Mouse (Mus musculus) cerebellum, adult 9-10 months (tissue): ENCODE measurements at regions not wholly inside any gene's neighbourhood (a gene's known extent, or its start where the extent isn't known, plus 50 kb on each side); places are given as distances from the start of the nearest gene placed in this dataset.

Experiments
- DNase-seq: peaks from one replicate; pipeline ENCODE4 v3.0.0; 2022

DNA sequence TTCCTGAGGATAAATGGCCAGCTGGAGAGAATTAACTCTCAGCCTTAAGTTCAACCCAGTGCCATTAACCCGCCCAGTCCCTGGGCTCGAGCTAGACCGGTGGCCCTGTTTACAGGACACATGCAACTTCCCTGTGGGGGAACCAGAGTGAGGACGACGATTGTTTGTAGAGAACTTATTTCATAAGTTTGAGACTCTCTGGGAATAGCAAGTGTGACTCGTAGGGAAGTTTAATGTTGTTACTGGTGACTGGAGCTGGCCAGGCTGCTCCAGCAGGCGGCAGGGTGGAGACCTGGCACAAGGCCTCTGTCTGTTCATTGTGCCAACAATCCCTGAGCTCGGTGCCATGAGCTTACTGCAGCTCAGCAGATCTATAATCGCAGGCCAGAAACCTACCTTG, 104.3 kb upstream of the Prickle1 start:
- DNase-seq, result peak; percentile 10

DNA sequence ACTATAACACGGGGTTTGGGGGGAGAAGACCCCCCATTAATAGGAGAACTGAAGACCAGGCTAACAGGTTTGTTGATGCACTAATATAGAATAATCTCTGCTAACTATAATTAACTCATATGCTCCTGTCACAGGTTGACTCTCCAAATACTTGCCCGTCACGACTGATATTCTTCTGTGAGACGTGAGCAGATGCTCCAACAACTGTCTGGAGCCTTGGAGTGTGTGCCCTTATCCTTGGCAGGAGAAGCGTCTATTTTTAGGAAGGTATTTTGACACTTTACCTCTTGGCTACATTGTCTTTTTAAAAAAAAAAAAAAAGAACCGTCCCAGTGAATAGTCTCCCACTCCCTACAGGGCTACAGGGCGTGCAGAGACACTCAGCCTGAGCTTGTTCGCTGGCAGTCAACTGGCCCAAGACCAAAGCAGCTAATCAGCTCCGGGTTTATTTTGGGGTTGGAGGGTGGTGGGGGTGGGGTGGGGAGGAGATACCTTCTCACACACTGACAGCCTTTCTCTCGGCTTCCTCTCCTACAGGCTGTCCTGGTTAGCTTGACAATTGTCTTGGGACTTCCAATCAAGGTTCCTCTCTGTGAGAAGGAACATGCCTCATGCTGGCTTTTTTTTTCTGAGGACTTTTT, 102.6 kb upstream of the Prickle1 start:
- DNase-seq, result no peak

- DNase-seq, result no peak
Observed at GRCm38 (mm10) chr15:93690717-93691116, 95.0 kb upstream of the Prickle1 start.

DNA sequence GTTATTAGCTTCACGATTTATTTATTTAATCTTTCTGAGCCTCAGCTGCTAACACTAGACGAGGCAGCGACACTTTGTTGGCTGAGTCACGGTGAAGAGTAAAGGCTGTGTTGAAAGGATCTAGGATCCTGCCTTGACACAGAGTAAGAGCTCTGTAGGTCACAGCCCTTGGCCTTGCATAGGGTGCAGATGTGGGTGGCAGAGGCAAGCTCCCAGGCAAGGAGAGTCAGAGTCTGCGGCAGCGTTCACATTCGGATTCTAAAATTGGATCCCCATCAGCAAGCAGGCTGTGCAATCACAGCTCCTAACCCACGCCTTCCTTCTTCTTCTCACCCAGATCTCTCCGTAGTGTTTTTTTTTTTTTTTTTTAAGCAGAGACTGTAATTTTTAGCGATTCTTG, 94.3 kb upstream of the Prickle1 start:
- no peak for DNase-seq

DNA sequence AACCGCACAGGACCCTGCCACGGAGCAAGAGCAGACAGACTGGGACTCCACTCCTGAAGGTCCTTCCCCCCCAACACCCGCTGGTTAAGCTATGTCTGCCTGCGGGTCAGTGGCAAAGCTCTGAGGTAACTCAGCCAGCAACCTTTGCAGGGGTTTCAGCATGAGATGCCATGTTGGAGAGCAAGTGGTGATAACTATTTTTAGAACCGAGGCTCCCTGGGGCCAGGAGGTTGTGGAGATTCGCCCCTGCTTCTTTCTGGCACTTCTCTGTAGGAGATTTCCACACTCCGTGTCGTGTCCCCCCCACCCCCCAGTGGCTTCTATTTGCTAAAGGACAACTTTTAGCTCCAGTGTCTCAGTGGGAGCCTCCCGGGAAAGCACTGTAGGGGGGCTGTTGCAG, 90.7 kb upstream of the Prickle1 start:
- no peak for DNase-seq

- no peak for DNase-seq
Observed at GRCm38 (mm10) chr15:93681602-93682001, 85.9 kb upstream of the Prickle1 start.

- DNase-seq, result no peak
Observed at GRCm38 (mm10) chr15:93675624-93676023, 79.9 kb upstream of the Prickle1 start.

GRCm38 (mm10) chr15:93673976-93674375, 78.3 kb upstream of the Prickle1 start:
- DNase-seq, result no peak

- DNase-seq, result no peak
Observed at GRCm38 (mm10) chr15:93663876-93664275, 68.2 kb upstream of the Prickle1 start.

- DNase-seq, result no peak
Observed at GRCm38 (mm10) chr15:93662601-93663000, 66.9 kb upstream of the Prickle1 start.

- no peak for DNase-seq
Observed at GRCm38 (mm10) chr15:93661801-93662200, 66.1 kb upstream of the Prickle1 start.

- DNase-seq, result no peak
Observed at GRCm38 (mm10) chr15:93660952-93661648, 65.4 kb upstream of the Prickle1 start.

DNA sequence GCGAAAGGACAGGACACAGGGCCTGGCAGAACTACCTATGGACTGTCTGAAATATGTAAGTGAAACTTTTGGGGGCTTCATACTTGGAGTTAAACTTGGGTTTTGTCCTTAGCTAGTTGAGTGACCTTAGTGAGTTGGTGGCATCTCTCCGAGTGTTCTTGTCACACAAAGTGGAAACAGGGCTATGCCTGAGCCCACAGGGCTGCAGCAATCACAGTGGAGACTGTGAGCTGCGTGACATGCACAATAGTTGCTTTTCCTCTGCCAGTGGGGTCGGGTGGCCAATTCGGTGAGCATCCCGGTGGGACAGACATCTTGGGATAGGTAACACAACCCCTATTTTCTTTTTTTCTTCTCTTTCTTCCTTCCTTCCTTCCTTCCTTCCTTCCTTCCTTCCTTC, 61.5 kb upstream of the Prickle1 start:
- no peak for DNase-seq

DNA sequence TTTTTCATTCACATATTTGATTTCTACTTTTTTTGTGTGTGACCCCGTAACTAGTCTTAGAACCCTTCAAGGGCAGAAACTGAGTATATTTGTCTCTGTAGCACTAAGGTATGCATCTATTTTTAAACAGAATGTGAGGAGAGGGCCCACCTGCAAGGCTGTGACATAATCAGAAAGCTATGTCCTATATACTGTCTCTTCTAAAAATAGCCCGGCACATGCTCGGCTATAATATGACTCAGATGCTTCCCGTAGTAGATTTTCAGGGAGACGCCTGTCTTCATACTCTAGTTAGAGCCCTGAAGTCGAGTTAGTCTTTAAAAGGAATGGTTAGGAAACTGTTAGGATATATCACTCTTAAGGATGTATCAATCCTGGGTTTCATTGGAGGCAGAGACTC, 61.0 kb upstream of the Prickle1 start:
- no peak for DNase-seq

- no peak for DNase-seq
Observed at GRCm38 (mm10) chr15:93655743-93656142, 60.1 kb upstream of the Prickle1 start.

GRCm38 (mm10) chr15:93655243-93655642, 59.6 kb upstream of the Prickle1 start:
- no peak for DNase-seq

GRCm38 (mm10) chr15:93653378-93653777, 57.7 kb upstream of the Prickle1 start:
- no peak for DNase-seq

DNA sequence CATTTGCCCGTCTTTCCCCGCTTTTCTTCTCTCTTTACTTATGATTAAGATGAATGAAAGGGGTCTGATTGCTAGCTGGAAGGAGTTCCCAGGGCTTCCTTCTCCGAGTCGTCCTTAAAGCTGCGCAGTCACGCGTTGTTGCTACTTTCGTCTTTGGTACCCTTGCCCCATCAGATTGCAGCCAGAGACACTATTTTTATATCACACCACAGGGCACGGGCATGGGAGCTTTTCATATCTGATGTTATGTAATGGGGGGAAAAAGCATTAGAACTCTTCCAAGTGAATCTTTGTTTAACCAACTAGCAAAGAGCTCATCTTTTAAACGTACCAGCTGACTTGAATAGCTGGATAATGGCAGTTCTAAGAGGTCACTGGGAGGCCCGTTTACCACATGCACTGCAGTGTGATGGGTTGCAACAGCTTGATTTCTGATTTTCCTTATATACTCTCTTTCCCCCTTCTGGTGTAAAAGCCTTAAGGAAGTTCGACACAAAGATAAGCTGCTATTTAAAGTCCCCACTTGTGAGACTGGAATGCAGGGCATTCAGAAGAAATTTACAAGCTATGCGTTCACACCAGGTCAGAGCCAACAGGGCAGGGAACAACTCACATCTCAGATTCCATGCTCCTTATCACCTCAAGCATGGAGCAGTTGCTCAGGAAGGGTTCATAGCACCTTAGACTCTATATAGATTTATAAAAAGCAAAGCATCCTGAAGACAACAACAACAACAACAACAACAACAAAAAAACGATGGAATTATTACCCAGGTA, 55.5 kb upstream of the Prickle1 start:
- no peak for DNase-seq

GRCm38 (mm10) chr15:93650009-93650522, 54.4 kb upstream of the Prickle1 start:
- DNase-seq, result no peak

DNA sequence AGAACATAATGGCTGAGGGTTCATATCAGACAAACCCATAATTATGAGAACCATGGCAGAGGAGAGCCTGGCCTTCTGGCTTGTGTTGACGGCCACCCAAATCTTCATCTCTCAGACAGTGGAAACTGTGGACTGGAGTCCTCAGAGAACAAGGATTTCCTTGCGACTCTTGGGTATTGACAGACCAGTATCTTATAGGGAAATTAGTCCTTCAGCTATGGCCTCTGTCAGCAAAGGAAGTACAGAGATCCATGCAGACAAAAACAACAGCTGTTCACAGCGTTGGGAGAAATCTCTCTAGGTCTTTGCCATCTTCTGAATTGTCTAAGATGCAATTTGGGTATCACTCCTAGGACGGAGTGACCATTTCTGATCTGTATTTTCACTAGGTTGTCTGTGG, 53.0 kb upstream of the Prickle1 start:
- no peak for DNase-seq

- DNase-seq, result no peak
Observed at GRCm38 (mm10) chr15:93646820-93647219, 51.1 kb upstream of the Prickle1 start.

DNA sequence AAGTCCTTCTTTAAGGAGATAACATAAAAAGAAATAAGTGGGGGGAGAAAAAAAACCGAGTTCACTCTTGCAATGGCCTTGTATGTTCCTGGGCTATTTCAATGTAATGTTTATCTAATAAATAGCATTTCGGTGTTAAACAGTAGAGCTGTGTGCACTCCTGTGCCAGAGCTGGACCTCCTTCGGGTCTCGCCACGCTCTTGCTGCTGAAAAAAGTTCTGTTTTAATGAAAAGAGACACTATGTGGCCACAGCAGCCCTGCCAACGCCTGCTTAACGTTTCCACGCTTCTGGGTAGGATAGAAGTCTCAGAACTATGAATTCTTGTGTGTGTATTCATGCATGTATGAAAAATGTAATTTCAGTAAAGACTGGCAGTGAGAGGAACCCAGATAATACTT, 50.3 kb upstream of the Prickle1 start:
- DNase-seq, result no peak
